Mouse (Mus musculus) intestine, embryonic 15.5 days (tissue): ENCODE measurements around the gene Jmy. TPM values are rescaled to one million over a fixed set of nuclear protein-coding genes. Genes with fewer than 3 reads are reported as not detected.

ENCODE experiments used
- ATAC-seq: fragments of 200-750 bp; cut with Nextera tagmentation; 2 replicates; pipeline ENCODE4 v1.8.0; 2017; ENCODE audit warnings: moderate TSS enrichment, moderate library complexity
- H3K27ac ChIP-seq: fragments of 300-500 bp; sonication (generic); 2 replicates; pipeline ENCODE4 v1.5.1; 2015; ENCODE audit warnings: mild to moderate bottlenecking, inconsistent platforms
- H3K27me3 ChIP-seq: fragments of 300-500 bp; sonication (generic); replicated peaks from 2 replicates; pipeline ENCODE4 v1.6.1; 2015; ENCODE audit warnings: inconsistent platforms
- H3K36me3 ChIP-seq: fragments of 300-500 bp; sonication (generic); 2 replicates; pipeline ENCODE4 v1.6.1; 2015; ENCODE audit warnings: inconsistent platforms
- H3K4me1 ChIP-seq: fragments of 300-500 bp; sonication (generic); replicated peaks from 2 replicates; pipeline ENCODE4 v1.6.1; 2015; ENCODE audit warnings: inconsistent platforms
- H3K4me2 ChIP-seq: fragments of 300-500 bp; sonication (generic); replicated peaks from 2 replicates; pipeline ENCODE4 v1.6.1; 2015; ENCODE audit warnings: mild to moderate bottlenecking, inconsistent platforms
- H3K4me3 ChIP-seq: fragments of 300-500 bp; sonication (generic); replicated peaks from 2 replicates; pipeline ENCODE4 v1.5.1; 2015; ENCODE audit warnings: inconsistent platforms
- H3K9ac ChIP-seq: fragments of 300-500 bp; sonication (generic); 2 replicates; pipeline ENCODE4 v1.6.1; 2015; ENCODE audit warnings: inconsistent platforms
- H3K9me3 ChIP-seq: fragments of 300-500 bp; sonication (generic); 2 replicates; pipeline ENCODE4 v1.6.1; 2016; ENCODE audit warnings: inconsistent platforms
- WGBS: fragments of 180-500 bp; shearing (Covaris S2); methylation state at CpG from one replicate; pipeline ENCODE4 v1.1.7; 2015; 5-methylcytosine and 5-hydroxymethylcytosine counted together
- polyA plus RNA-seq: library from polyadenylated mRNA; unstranded; fragments of >200 nt; fragmentation: Nextera tagmentation; extraction: Ambion mirVana; gene quantifications from 2 replicates; pipeline ENCODE4 v1.2.1, GENCODE M21; 2015

Jmy gene
- polyA plus RNA-seq, 1 experiment from 2014 or later, result 5.8 TPM

DNA sequence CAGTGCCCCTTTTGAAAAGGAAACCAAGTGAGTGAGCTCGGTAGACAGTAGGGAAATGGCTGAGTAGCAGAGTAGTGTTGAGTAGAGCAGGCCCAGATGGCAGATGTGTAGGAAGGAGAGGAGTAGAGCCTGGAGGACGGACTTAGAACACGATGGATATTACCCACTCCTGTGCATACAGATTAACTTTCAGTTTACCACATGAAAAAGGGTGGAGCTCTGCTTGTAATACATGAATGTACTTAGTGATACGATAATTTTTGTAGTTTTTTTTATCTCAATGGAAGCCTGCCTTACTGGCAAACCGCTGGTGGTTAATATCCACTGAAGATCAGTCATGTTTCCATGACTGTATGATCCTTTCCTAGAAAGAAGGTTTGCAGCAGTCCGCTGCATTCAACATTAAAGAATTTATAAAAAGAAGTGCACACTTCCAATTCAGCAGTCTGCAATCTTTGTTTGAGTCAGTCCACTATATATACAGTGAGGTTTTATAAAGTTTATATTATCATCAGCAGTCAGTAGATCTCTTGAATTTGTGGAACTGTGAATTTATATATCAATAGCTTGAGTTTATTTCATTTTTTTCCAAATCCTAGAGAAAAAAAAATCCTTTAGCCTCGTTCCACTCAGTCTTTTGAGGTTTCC lies 110.9 kb downstream of the Jmy start:
- Histone ChIP-seq H3K9me3 (no peaks in the 10 kb centered on the region), H3K4me2 (0 out of 2 replicates have a peak overlapping the region, but pooled peaks have one; percentile 11), H3K9ac (no peak overlapping the region), H3K27ac (no peak overlapping the region), H3K27me3 (no peaks in the 10 kb centered on the region), H3K4me3 (no peak overlapping the region), H3K4me1 (no peaks in the 10 kb centered on the region), H3K36me3 (0 out of 2 replicates have a peak, but pooled peaks cover 3% of the 10 kb centered on the region)
- peak; percentile 72 for ATAC-seq
- 42% methylated on average over 7 of the region's 7 CpGs for WGBS

DNA sequence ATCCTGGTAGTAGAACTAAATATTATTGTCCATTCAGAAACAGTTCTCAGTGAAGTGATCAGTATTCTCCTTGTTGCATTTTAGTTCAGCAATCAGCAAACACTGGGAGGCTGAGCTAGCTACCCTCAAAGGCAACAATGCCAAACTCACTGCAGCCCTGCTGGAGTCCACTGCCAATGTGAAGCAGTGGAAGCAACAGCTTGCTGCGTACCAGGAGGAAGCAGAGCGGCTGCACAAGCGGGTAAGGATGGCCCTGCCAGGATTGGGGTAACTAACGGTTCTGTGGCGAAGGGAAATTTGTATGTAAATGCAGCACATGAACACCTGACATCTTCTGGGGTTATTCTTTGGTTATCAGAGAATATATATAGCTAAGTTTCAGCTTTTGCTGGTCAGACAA lies 112.2 kb downstream of the Jmy start:
- Histone ChIP-seq H3K9me3 (no peaks in the 10 kb centered on the region), H3K27ac (no peak overlapping the region), H3K4me2 (no peak overlapping the region), H3K36me3 (no peaks in the 10 kb centered on the region), H3K4me1 (no peaks in the 10 kb centered on the region), H3K27me3 (no peaks in the 10 kb centered on the region), H3K4me3 (no peak overlapping the region), H3K9ac (no peak overlapping the region)
- 90% methylated on average over 5 of the region's 5 CpGs for WGBS
- ATAC-seq, result no peak

DNA sequence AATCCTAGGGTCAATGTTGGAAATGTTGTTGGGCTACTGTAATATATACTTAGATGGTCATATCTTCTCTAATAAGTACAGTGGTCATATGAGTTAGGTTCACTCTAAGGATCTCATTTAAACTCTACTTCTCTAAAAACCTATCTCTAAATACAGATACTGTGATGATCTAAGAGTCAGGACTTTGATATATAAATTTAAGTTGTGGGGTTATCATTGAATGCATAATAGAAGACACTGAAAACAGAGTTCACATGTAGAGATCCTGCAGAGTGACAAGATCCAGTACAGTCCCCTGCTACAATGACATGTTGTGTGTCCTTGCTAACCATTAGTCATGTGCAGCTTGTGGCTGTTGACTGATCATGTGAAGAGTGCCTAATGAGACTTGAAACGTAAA lies 114.5 kb downstream of the Jmy start:
- H3K27me3 ChIP-seq, result no peaks in the 10 kb centered on the region
- H3K4me2 ChIP-seq, result no peak overlapping the region
- H3K4me1 ChIP-seq, result no peaks in the 10 kb centered on the region
- WGBS, result 76% methylated on average over 1 of the region's 1 CpGs
- no peak overlapping the region for H3K27ac ChIP-seq
- H3K4me3 ChIP-seq, result no peak overlapping the region
- no peak overlapping the region for H3K9ac ChIP-seq
- no peaks in the 10 kb centered on the region for H3K9me3 ChIP-seq
- ATAC-seq, result no peak
- H3K36me3 ChIP-seq, result no peaks in the 10 kb centered on the region

DNA sequence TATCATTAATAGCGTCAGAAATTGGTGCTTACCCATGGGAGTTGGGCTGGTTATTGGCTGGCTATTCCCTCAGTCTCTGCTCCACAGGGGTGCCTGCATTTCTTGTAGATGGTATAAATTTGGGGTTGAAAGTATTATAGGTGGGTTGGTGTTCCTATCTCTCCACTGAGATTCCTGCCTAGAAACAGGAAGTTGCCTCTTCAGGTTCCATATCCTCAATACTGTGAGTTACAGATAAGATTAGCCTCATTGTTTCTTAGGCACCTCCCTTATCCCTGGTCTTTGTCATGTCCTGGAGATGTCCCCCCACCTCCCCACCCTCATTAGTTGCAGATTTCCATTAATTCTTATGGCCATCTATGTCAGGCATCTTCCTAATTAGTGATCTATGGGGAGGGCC lies 115.1 kb downstream of the Jmy start:
- Histone ChIP-seq H3K4me1 (no peaks in the 10 kb centered on the region), H3K9ac (no peak overlapping the region), H3K27me3 (no peaks in the 10 kb centered on the region), H3K4me3 (no peak overlapping the region), H3K9me3 (no peaks in the 10 kb centered on the region), H3K4me2 (no peak overlapping the region), H3K27ac (no peak overlapping the region), H3K36me3 (no peaks in the 10 kb centered on the region)
- no peak for ATAC-seq
- WGBS, result 71% methylated on average over 1 of the region's 1 CpGs

DNA sequence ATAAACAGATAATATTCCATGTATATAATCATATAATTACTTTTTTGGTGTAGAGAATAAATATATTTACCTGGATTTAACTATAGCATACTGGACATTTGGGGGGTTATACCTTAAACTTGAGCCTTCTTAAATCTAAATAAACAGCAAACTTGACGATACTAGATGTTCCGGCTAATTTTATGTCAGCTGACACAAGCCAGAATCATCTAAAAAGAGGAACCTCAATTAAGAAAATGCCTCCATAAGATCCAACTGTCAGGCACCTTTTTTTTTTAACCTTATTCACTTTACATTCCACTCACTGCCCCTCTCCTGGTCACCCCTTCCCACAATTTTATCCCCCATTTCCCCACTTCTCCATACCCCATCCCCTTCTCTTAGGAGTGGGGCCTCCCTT lies 116.0 kb downstream of the Jmy start:
- H3K27me3 ChIP-seq, result no peaks in the 10 kb centered on the region
- H3K9me3 ChIP-seq, result no peaks in the 10 kb centered on the region
- no peak for ATAC-seq
- no peak overlapping the region for H3K27ac ChIP-seq
- H3K4me1 ChIP-seq, result no peaks in the 10 kb centered on the region
- no peaks in the 10 kb centered on the region for H3K36me3 ChIP-seq
- no peak overlapping the region for H3K4me2 ChIP-seq
- no peak overlapping the region for H3K4me3 ChIP-seq
- H3K9ac ChIP-seq, result no peak overlapping the region
- 83% methylated on average over 2 of the region's 2 CpGs for WGBS

DNA sequence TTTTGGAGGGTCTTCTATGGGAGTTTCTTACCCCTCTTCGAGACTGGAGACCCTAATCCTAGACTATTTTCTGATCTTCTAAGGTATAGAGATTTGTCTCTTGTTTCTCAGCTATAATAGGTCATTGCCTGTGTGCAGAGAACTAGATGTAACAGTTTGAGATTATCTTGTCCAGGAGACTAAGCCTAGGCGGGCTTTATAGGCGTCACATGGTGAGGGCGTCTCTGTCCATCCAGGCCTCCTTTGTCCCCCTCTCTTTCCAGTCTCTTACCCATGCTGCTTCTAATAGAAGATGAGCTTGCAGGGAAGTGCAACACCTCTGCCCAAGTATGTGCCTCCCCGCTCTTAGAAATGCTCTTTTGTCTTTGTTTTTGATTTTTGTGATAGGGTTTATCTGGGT lies 116.5 kb downstream of the Jmy start:
- no peak for ATAC-seq
- Histone ChIP-seq H3K9me3 (no peaks in the 10 kb centered on the region), H3K4me1 (no peaks in the 10 kb centered on the region), H3K4me3 (no peak overlapping the region), H3K9ac (no peak overlapping the region), H3K27me3 (no peaks in the 10 kb centered on the region), H3K36me3 (no peaks in the 10 kb centered on the region), H3K4me2 (no peak overlapping the region), H3K27ac (no peak overlapping the region)
- WGBS, result 93% methylated on average over 5 of the region's 5 CpGs

DNA sequence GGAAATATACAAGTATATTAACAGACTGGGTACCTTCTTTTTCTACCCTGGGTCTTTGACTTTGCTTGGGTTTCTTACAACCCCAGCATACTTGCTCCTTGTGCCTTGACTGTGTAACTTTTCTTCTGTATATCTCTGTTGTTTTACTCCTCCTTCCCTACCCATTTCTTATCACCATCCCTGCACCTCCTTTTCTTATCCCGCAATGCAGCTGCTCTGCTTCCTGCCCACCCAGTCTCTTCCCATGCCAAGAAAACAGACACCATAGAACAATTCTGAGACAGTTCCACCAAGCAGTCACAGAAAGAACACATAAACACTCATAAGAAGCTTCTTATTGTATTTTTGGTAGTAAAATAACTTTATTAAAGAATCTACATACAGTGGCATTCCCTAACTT lies 118.3 kb downstream of the Jmy start:
- H3K9ac ChIP-seq, result no peak overlapping the region
- H3K4me2 ChIP-seq, result no peak overlapping the region
- H3K4me1 ChIP-seq, result no peaks in the 10 kb centered on the region
- WGBS, result 71% methylated on average over 1 of the region's 1 CpGs
- no peak overlapping the region for H3K27ac ChIP-seq
- H3K27me3 ChIP-seq, result no peaks in the 10 kb centered on the region
- no peak overlapping the region for H3K4me3 ChIP-seq
- peak; percentile 59; the same call in 1 of the 2 replicates for ATAC-seq
- no peaks in the 10 kb centered on the region for H3K9me3 ChIP-seq
- no peaks in the 10 kb centered on the region for H3K36me3 ChIP-seq

DNA sequence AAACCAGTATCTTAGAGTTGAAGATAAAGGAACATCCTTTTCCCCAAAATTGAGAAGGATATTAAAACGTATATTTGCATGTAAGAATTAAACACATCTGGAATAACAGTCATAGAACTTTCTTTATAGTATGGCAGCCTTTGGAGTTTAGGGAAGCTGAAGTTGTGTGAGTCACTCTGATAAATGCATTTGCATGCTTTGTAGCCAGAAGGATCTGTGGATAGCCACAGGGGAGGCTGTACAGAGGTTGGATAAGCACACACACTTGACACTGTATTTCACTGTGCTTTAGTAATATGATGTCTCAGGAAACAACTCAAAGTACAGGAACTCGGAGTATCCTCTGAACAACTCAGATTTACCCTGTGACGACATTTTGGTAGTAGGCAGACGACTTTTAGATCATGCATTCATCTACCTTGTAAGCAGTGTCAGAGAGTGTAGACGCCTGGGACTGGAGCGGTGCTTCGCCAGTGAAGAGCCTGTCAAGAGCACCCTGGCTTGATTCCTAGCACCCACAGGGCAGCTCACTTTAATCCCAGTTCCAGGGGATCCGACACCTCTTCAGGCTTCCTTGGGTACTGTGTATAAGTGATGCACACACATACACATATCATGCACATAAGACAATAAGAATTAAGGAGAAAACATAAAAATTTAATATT lies 119.1 kb downstream of the Jmy start:
- Histone ChIP-seq H3K4me3 (no peak overlapping the region), H3K4me2 (no peak overlapping the region), H3K9me3 (no peaks in the 10 kb centered on the region), H3K36me3 (no peaks in the 10 kb centered on the region), H3K9ac (no peak overlapping the region), H3K4me1 (no peaks in the 10 kb centered on the region), H3K27ac (no peak overlapping the region), H3K27me3 (no peaks in the 10 kb centered on the region)
- no peak for ATAC-seq
- 91% methylated on average over 8 of the region's 8 CpGs for WGBS

Other genes with a start within 250 kb of the Jmy start
- 4.3 and 5.0 TPM in 2 replicates for gene Homer1, start 200.2 kb downstream of the Jmy start, polyA plus RNA-seq
- gene Bhmt, start 138.2 kb upstream of the Jmy start, polyA plus RNA-seq, result 1.0 and 1.1 TPM in 2 replicates
- 0.57 and 0.68 TPM in 2 replicates for gene Bhmt2, start 174.5 kb upstream of the Jmy start, polyA plus RNA-seq
- gene Dmgdh, start 174.6 kb upstream of the Jmy start, polyA plus RNA-seq, result 0.38 and 0.39 TPM in 2 replicates